Mouse (Mus musculus) midbrain, embryonic 14.5 days (tissue): Measurements from ENCODE around the gene Olfr1382. TPM values are rescaled to one million over a fixed set of nuclear protein-coding genes. Genes with fewer than 3 reads are reported as not detected.
A peak's percentile ranks its signal among the peaks of the same experiment; 100 is the strongest.
"Not testable (repeated sequence)": the region's sequence is repeated elsewhere in the genome, so short reads cannot be mapped to it uniquely, and the experiment has no call there.

Source experiments
- ATAC-seq: fragments of 200-750 bp; cut with Nextera tagmentation; 2 replicates; pipeline ENCODE4 v1.8.0; 2017; ENCODE audit warnings: moderate number of reproducible peaks, moderate library complexity; ENCODE audit not compliant: low FRiP score, low TSS enrichment
- DNase-seq: peaks from one replicate; pipeline ENCODE4 v3.0.0-alpha.2; 2015
- H3K27ac ChIP-seq: fragments of 300-500 bp; sonication (generic); replicated peaks from 2 replicates; pipeline ENCODE4 v1.5.1; 2014; ENCODE audit warnings: mild to moderate bottlenecking, low read depth, low read length, moderate library complexity
- H3K27me3 ChIP-seq: fragments of 300-500 bp; sonication (generic); 2 replicates; pipeline ENCODE4 v1.6.1; 2014; ENCODE audit warnings: low read length, control low read depth, mixed read lengths; ENCODE audit not compliant: control insufficient read depth, insufficient read depth
- H3K36me3 ChIP-seq: fragments of 300-500 bp; sonication (generic); 2 replicates; pipeline ENCODE4 v1.6.1; 2014; ENCODE audit warnings: low read length, control low read depth; ENCODE audit not compliant: control insufficient read depth, insufficient read depth
- H3K4me1 ChIP-seq: fragments of 300-500 bp; sonication (generic); 2 replicates; pipeline ENCODE4 v1.6.1; 2014; ENCODE audit warnings: mild to moderate bottlenecking, antibody characterized with exemption, low read length, control low read depth; ENCODE audit not compliant: control insufficient read depth, insufficient read depth
- H3K4me2 ChIP-seq: fragments of 300-500 bp; sonication (generic); 2 replicates; pipeline ENCODE4 v1.6.1; 2014; ENCODE audit warnings: mild to moderate bottlenecking, low read length, moderate library complexity
- H3K4me3 ChIP-seq: fragments of 300-500 bp; sonication (generic); replicated peaks from 2 replicates; pipeline ENCODE4 v1.5.1; 2014; ENCODE audit warnings: low read depth, low read length
- H3K9ac ChIP-seq: fragments of 300-500 bp; sonication (generic); replicated peaks from 2 replicates; pipeline ENCODE4 v1.6.1; 2014; ENCODE audit warnings: mild to moderate bottlenecking, low read length, moderate library complexity
- H3K9me3 ChIP-seq: fragments of 300-500 bp; sonication (generic); 2 replicates; pipeline ENCODE4 v1.6.1; 2016; ENCODE audit warnings: low read length, control low read depth, mixed read lengths; ENCODE audit not compliant: control insufficient read depth
- WGBS: fragments of 180-500 bp; shearing (Covaris S2); extraction: QIAGEN DNeasy Blood & Tissue Kit; methylation state at CpG from one replicate; pipeline ENCODE4 v1.1.7; 2014; 5-methylcytosine and 5-hydroxymethylcytosine counted together
- polyA plus RNA-seq: library from polyadenylated mRNA; unstranded; fragments of >200 nt; fragmentation: Nextera tagmentation; extraction: Ambion mirVana; gene quantifications from 2 replicates; pipeline ENCODE4 v1.2.1, GENCODE M21; 2014

The Olfr1382 gene
- polyA plus RNA-seq, 1 experiment from 2014 or later: not detected

- not testable (repeated sequence) for ATAC-seq, H3K4me3 ChIP-seq, H3K36me3 ChIP-seq, H3K27me3 ChIP-seq, H3K4me1 ChIP-seq, H3K9ac ChIP-seq, DNase-seq, H3K9me3 ChIP-seq, H3K27ac ChIP-seq, H3K4me2 ChIP-seq
- WGBS: 57% methylated on average over 5 of the region's 5 CpGs
Observed at GRCm38 (mm10) chr11:49556578-49556977, 28.5 kb downstream of the Olfr1382 start, which contains the start of gene Olfr1380. TSS of gene Olfr1380 (plus strand) at chr11:49556878.

- not testable (repeated sequence) for H3K27me3 ChIP-seq, H3K9ac ChIP-seq, H3K36me3 ChIP-seq, H3K9me3 ChIP-seq, H3K4me2 ChIP-seq, H3K4me3 ChIP-seq, ATAC-seq, H3K4me1 ChIP-seq, H3K27ac ChIP-seq
- peak; percentile 20 for DNase-seq
- WGBS: 35% methylated on average over 2 of the region's 2 CpGs
Observed at GRCm38 (mm10) chr11:49575054-49575453, 47.0 kb downstream of the Olfr1382 start.

GRCm38 (mm10) chr11:49580452-49580851 lies 52.4 kb downstream of the Olfr1382 start:
- WGBS: 89% methylated on average over 8 of the region's 8 CpGs
- not testable (repeated sequence) for H3K27ac ChIP-seq, H3K4me3 ChIP-seq, H3K36me3 ChIP-seq, DNase-seq, H3K27me3 ChIP-seq, H3K9ac ChIP-seq, ATAC-seq, H3K4me2 ChIP-seq, H3K4me1 ChIP-seq, H3K9me3 ChIP-seq

Other genes with a start within 250 kb of the Olfr1382 start
- 0.22 TPM in 1 of 2 replicates, not detected in the other for gene Olfr1393, start 249.9 kb upstream of the Olfr1382 start, polyA plus RNA-seq
- gene Olfr1392, start 243.0 kb upstream of the Olfr1382 start, polyA plus RNA-seq: 0.07 TPM in 1 of 2 replicates, not detected in the other
- not detected in 2 replicates for gene Olfr10, start 223.5 kb upstream of the Olfr1382 start, polyA plus RNA-seq
- gene Olfr1391, start 205.5 kb upstream of the Olfr1382 start, polyA plus RNA-seq: not detected in 2 replicates
- not detected in 2 replicates for gene Olfr1390, start 193.1 kb upstream of the Olfr1382 start, polyA plus RNA-seq
- not detected in 2 replicates for gene Olfr1389, start 105.2 kb upstream of the Olfr1382 start, polyA plus RNA-seq
- 0.09 TPM in 2 replicates for gene Olfr1388, start 91.6 kb upstream of the Olfr1382 start, polyA plus RNA-seq
- gene Olfr1387, start 72.9 kb upstream of the Olfr1382 start, polyA plus RNA-seq: not detected in 2 replicates
- not detected in 2 replicates for gene Olfr1386, start 63.2 kb upstream of the Olfr1382 start, polyA plus RNA-seq
- not detected in 2 replicates for gene Olfr1385, start 39.2 kb upstream of the Olfr1382 start, polyA plus RNA-seq
- not detected in 2 replicates for gene Olfr1384, start 21.5 kb upstream of the Olfr1382 start, polyA plus RNA-seq
- not detected in 2 replicates for gene Olfr1383, start 8.6 kb upstream of the Olfr1382 start, polyA plus RNA-seq
- gene Olfr1381, start 15.2 kb downstream of the Olfr1382 start, polyA plus RNA-seq: not detected in 2 replicates
- not detected in 2 replicates for gene Olfr1380, start 28.6 kb downstream of the Olfr1382 start, polyA plus RNA-seq
- gene Flt4, start 81.0 kb downstream of the Olfr1382 start, polyA plus RNA-seq: 1.1 and 2.1 TPM in 2 replicates
- gene Scgb3a1, start 135.4 kb downstream of the Olfr1382 start, polyA plus RNA-seq: not detected in 2 replicates
- gene Cnot6, start 184.5 kb downstream of the Olfr1382 start, polyA plus RNA-seq: 55.9 and 57.6 TPM in 2 replicates